Mouse (Mus musculus) brain, embryonic 14.5 days (tissue): Measurements from ENCODE around the gene Foxk2.

Experiments
- CTCF ChIP-seq: fragments of 200-500 bp; IDR thresholded peaks from 2 replicates; pipeline ENCODE4 v1.5.1; 2012; ENCODE audit warnings: inconsistent platforms, mild to moderate bottlenecking, moderate library complexity, borderline replicate concordance; ENCODE audit not compliant: insufficient read depth, insufficient read length; ENCODE audit errors: extremely low read depth
- POLR2A ChIP-seq: fragments of 200-500 bp; IDR thresholded peaks from 2 replicates; pipeline ENCODE4 v1.6.1; 2012; ENCODE audit warnings: mild to moderate bottlenecking, inconsistent platforms, borderline replicate concordance; ENCODE audit not compliant: poor library complexity, insufficient read depth, insufficient read length, severe bottlenecking; ENCODE audit errors: extremely low read depth

DNA sequence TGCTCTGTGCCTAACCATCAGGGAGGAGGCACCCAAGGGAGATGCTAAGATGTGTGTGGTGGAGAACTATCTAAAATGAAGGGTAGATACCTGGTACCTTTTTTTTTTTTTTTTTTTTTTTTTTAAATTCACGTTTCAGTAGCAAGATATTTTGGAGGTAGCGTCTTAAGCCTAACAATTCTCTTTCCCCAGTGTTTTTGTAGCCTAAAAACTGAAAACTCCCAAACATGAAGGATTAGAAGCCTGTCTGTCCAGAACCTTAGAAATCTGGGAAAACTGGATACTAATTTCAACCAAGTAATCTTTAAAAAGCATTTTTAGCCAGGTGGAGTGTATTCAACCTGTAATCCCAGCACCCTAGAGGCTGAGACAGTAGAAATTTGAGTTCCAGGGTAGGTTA, 1.3 kb downstream of the Foxk2 start:
- TF ChIP-seq POLR2A (no peak), CTCF (no peak)
